Mouse (Mus musculus): Measurements from ENCODE around the gene Tmem54. TPM values are rescaled to one million over a fixed set of nuclear protein-coding genes. Genes with fewer than 3 reads are reported as not detected.

Tmem54 gene
- polyA plus RNA-seq, 1 experiment from 2014 or later: not detected

GRCm38 (mm10) chr4:129111350-129111749, 6.0 kb downstream of the Tmem54 start:
- no peaks in the 10 kb centered on the region for H3K36me3 ChIP-seq (ENCODE audit: control insufficient read depth, insufficient read depth, low read length)
- H3K4me2 ChIP-seq (ENCODE audit: low read length): no peak overlapping the region
- ATAC-seq: no peak
- 55% methylated on average over 11 of the region's 11 CpGs for WGBS
- DNase-seq (ENCODE audit: low spot score): no peak
- no peak overlapping the region for H3K27ac ChIP-seq (ENCODE audit: low read depth, low read length)
- H3K4me1 ChIP-seq (ENCODE audit: control insufficient read depth, insufficient read depth, low read length): peaks cover 5% of the 10 kb centered on the region
- H3K9me3 ChIP-seq (replicated peaks; ENCODE audit: control insufficient read depth, low read length): no peaks in the 10 kb centered on the region
- no peak overlapping the region for H3K4me3 ChIP-seq (ENCODE audit: low read depth, low read length)
- H3K27me3 ChIP-seq (replicated peaks; ENCODE audit: control insufficient read depth, insufficient read depth, low read length): peaks cover 4% of the 10 kb centered on the region; the same call in 1 of the 2 replicates
- H3K9ac ChIP-seq (ENCODE audit: low read length): no peak overlapping the region

- Histone ChIP-seq H3K27me3 (replicated peaks; ENCODE audit: control insufficient read depth, insufficient read depth, low read length) (no peaks in the 10 kb centered on the region), H3K4me3 (ENCODE audit: low read depth, low read length) (no peak overlapping the region), H3K36me3 (ENCODE audit: control insufficient read depth, insufficient read depth, low read length) (no peaks in the 10 kb centered on the region), H3K9me3 (replicated peaks; ENCODE audit: control insufficient read depth, low read length) (no peaks in the 10 kb centered on the region), H3K4me2 (ENCODE audit: low read length) (no peak overlapping the region), H3K9ac (ENCODE audit: low read length) (no peak overlapping the region), H3K27ac (ENCODE audit: low read depth, low read length) (no peak overlapping the region), H3K4me1 (ENCODE audit: control insufficient read depth, insufficient read depth, low read length) (peaks cover 5% of the 10 kb centered on the region)
- DNase-seq (ENCODE audit: low spot score): no peak
- no peak for ATAC-seq
- WGBS: 65% methylated on average over 13 of the region's 13 CpGs
These were observed 6.9 kb downstream of the Tmem54 start for GRCm38 (mm10) chr4:129112231-129112630.

- no peak overlapping the region for H3K9ac ChIP-seq (ENCODE audit: low read length)
- no peak overlapping the region for H3K4me3 ChIP-seq (ENCODE audit: low read depth, low read length)
- H3K36me3 ChIP-seq (ENCODE audit: control insufficient read depth, insufficient read depth, low read length): no peaks in the 10 kb centered on the region
- peak; percentile 97 for ATAC-seq
- H3K27me3 ChIP-seq (replicated peaks; ENCODE audit: control insufficient read depth, insufficient read depth, low read length): no peaks in the 10 kb centered on the region
- no peaks in the 10 kb centered on the region for H3K9me3 ChIP-seq (replicated peaks; ENCODE audit: control insufficient read depth, low read length)
- peak overlapping the region; percentile 70; the same call in 1 of the 2 replicates for H3K27ac ChIP-seq (ENCODE audit: low read depth, low read length)
- H3K4me2 ChIP-seq (ENCODE audit: low read length): no peak overlapping the region
- WGBS: 30% methylated on average over 27 of the region's 28 CpGs
- DNase-seq (ENCODE audit: low spot score): peak; percentile 96
- H3K4me1 ChIP-seq (ENCODE audit: control insufficient read depth, insufficient read depth, low read length): peaks cover 5% of the 10 kb centered on the region
These were observed 8.0 kb downstream of the Tmem54 start for GRCm38 (mm10) chr4:129113083-129113988.

- Histone ChIP-seq H3K27ac (ENCODE audit: low read depth, low read length) (no peak overlapping the region), H3K4me1 (ENCODE audit: control insufficient read depth, insufficient read depth, low read length) (peaks cover 17% of the 10 kb centered on the region), H3K9ac (ENCODE audit: low read length) (no peak overlapping the region), H3K36me3 (ENCODE audit: control insufficient read depth, insufficient read depth, low read length) (no peaks in the 10 kb centered on the region), H3K27me3 (replicated peaks; ENCODE audit: control insufficient read depth, insufficient read depth, low read length) (peaks cover 11% of the 10 kb centered on the region), H3K9me3 (replicated peaks; ENCODE audit: control insufficient read depth, low read length) (no peaks in the 10 kb centered on the region), H3K4me2 (ENCODE audit: low read length) (no peak overlapping the region), H3K4me3 (ENCODE audit: low read depth, low read length) (no peak overlapping the region)
- ATAC-seq (no peak), DNase-seq (ENCODE audit: low spot score) (no peak)
- WGBS: 93% methylated on average over 8 of the region's 8 CpGs
These were observed 11.4 kb downstream of the Tmem54 start for GRCm38 (mm10) chr4:129116703-129117102.

GRCm38 (mm10) chr4:129117720-129118510, 12.6 kb downstream of the Tmem54 start:
- ATAC-seq (no peak), DNase-seq (ENCODE audit: low spot score) (no peak)
- Histone ChIP-seq H3K4me2 (ENCODE audit: low read length) (no peak overlapping the region), H3K9ac (ENCODE audit: low read length) (no peak overlapping the region), H3K9me3 (replicated peaks; ENCODE audit: control insufficient read depth, low read length) (no peaks in the 10 kb centered on the region), H3K27me3 (replicated peaks; ENCODE audit: control insufficient read depth, insufficient read depth, low read length) (peaks cover 18% of the 10 kb centered on the region), H3K4me3 (ENCODE audit: low read depth, low read length) (no peak overlapping the region), H3K36me3 (ENCODE audit: control insufficient read depth, insufficient read depth, low read length) (no peaks in the 10 kb centered on the region), H3K4me1 (ENCODE audit: control insufficient read depth, insufficient read depth, low read length) (peaks cover 23% of the 10 kb centered on the region), H3K27ac (ENCODE audit: low read depth, low read length) (no peak overlapping the region)
- WGBS: 90% methylated on average over 14 of the region's 14 CpGs

GRCm38 (mm10) chr4:129119708-129120107, 14.4 kb downstream of the Tmem54 start:
- no peaks in the 10 kb centered on the region for H3K9me3 ChIP-seq (replicated peaks; ENCODE audit: control insufficient read depth, low read length)
- peaks cover 21% of the 10 kb centered on the region for H3K27me3 ChIP-seq (replicated peaks; ENCODE audit: control insufficient read depth, insufficient read depth, low read length)
- no peaks in the 10 kb centered on the region for H3K36me3 ChIP-seq (ENCODE audit: control insufficient read depth, insufficient read depth, low read length)
- no peak for DNase-seq (ENCODE audit: low spot score)
- no peak overlapping the region for H3K9ac ChIP-seq (ENCODE audit: low read length)
- H3K4me2 ChIP-seq (ENCODE audit: low read length): peak overlapping the region; percentile 91
- H3K4me3 ChIP-seq (ENCODE audit: low read depth, low read length): no peak overlapping the region
- 73% methylated on average over 10 of the region's 10 CpGs for WGBS
- no peak overlapping the region for H3K27ac ChIP-seq (ENCODE audit: low read depth, low read length)
- peaks cover 20% of the 10 kb centered on the region for H3K4me1 ChIP-seq (ENCODE audit: control insufficient read depth, insufficient read depth, low read length)
- no peak for ATAC-seq

- peak overlapping the region; percentile 91 for H3K4me2 ChIP-seq (ENCODE audit: low read length)
- ATAC-seq (peak; percentile 54), DNase-seq (ENCODE audit: low spot score) (no peak)
- H3K9ac ChIP-seq (ENCODE audit: low read length): peak overlapping the region; percentile 72
- H3K27ac ChIP-seq (ENCODE audit: low read depth, low read length): no peak overlapping the region; the same call in 1 of the 2 replicates
- H3K27me3 ChIP-seq (replicated peaks; ENCODE audit: control insufficient read depth, insufficient read depth, low read length): peaks cover 21% of the 10 kb centered on the region
- peaks cover 31% of the 10 kb centered on the region for H3K4me1 ChIP-seq (ENCODE audit: control insufficient read depth, insufficient read depth, low read length)
- no peaks in the 10 kb centered on the region for H3K36me3 ChIP-seq (ENCODE audit: control insufficient read depth, insufficient read depth, low read length)
- no peaks in the 10 kb centered on the region for H3K9me3 ChIP-seq (replicated peaks; ENCODE audit: control insufficient read depth, low read length)
- H3K4me3 ChIP-seq (ENCODE audit: low read depth, low read length): peak overlapping the region; percentile 48
- under 1% methylated on average over 46 of the region's 59 CpGs for WGBS
These were observed 15.4 kb downstream of the Tmem54 start for GRCm38 (mm10) chr4:129120520-129121445.

GRCm38 (mm10) chr4:129121569-129122086, 16.3 kb downstream of the Tmem54 start, which contains the start of gene Hpca:
TSS of gene Hpca (minus strand) at chr4:129122036.
- peak within 1 kb of the TSS; percentile 72 for H3K9ac ChIP-seq (ENCODE audit: low read length)
- H3K36me3 ChIP-seq (ENCODE audit: control insufficient read depth, insufficient read depth, low read length): no peaks in the 10 kb centered on the region
- DNase-seq (ENCODE audit: low spot score) (no peak), ATAC-seq (peak; percentile 19; the same call in 1 of the 2 replicates)
- under 1% methylated on average over 17 of the region's 17 CpGs for WGBS
- H3K4me3 ChIP-seq (ENCODE audit: low read depth, low read length): peak within 1 kb of the TSS; percentile 48
- peaks cover 34% of the 10 kb centered on the region for H3K4me1 ChIP-seq (ENCODE audit: control insufficient read depth, insufficient read depth, low read length)
- no peak within 1 kb of the TSS; the same call in 1 of the 2 replicates for H3K27ac ChIP-seq (ENCODE audit: low read depth, low read length)
- peaks cover 21% of the 10 kb centered on the region for H3K27me3 ChIP-seq (replicated peaks; ENCODE audit: control insufficient read depth, insufficient read depth, low read length)
- no peaks in the 10 kb centered on the region for H3K9me3 ChIP-seq (replicated peaks; ENCODE audit: control insufficient read depth, low read length)
- peak within 1 kb of the TSS; percentile 91 for H3K4me2 ChIP-seq (ENCODE audit: low read length)

Measured in forebrain, embryonic 14.5 days (tissue).